ENCODE assay signal across 9 mouse cellular contexts in genomic region chr9:107278527-107279377, GRCm38 (mm10). TPM values are rescaled to one million over a fixed set of nuclear protein-coding genes. Genes with fewer than 3 reads are reported as not detected.
DNase-seq lines count a peak whose midpoint lies in the region; ATAC-seq and TF ChIP-seq lines count a peak whose summit lies in the region.
"Had no signal": no experiment of that assay in that cellular context is flagged by ENCODE, and none has a peak within 500 bp of the region (broad histone marks: within the 10 kb centered on the region; RNA-seq: fewer than 3 reads in every experiment).

No protein-coding gene starts in this region.

- intact Hi-C loops in heart, postnatal 25 days (cut with DNase I), result loop anchor here (5.0 kb wide), 1 partner anchor 111 kb away; no protein-coding TSS in a partner anchor
- intact Hi-C loops in heart, postnatal 36 days (cut with DNase I), result loop anchor here (5.0 kb wide), 1 partner anchor 111 kb away; no protein-coding TSS in a partner anchor

- H3K4me2 ChIP-seq in liver, embryonic 16.5 days (ENCODE audit: low read depth, low read length), result peak overlapping the region; percentile 54; the same call in 1 of the 2 replicates
- peak overlapping the region; percentile 36; the same call in 1 of the 2 replicates for H3K4me2 ChIP-seq in stomach, embryonic 16.5 days (ENCODE audit: low read depth, low read length)

- no peak for ATAC-seq in liver, embryonic 16.5 days (ENCODE audit: low read depth)
- peak; percentile 65 for ATAC-seq in stomach, embryonic 16.5 days (ENCODE audit: insufficient read depth, low FRiP score)

- peaks cover 82% of the 10 kb centered on the region for H3K4me1 ChIP-seq in E14TG2a.4 (replicated peaks; ENCODE audit: low read depth, low read length)
- peaks cover 11% of the 10 kb centered on the region; the same call in 1 of the 2 replicates for H3K4me1 ChIP-seq in liver, embryonic 16.5 days (ENCODE audit: control insufficient read depth, low read depth, low read length)
- H3K4me1 ChIP-seq in stomach, embryonic 16.5 days (ENCODE audit: control insufficient read depth, insufficient read depth, low read length), result peaks cover 25% of the 10 kb centered on the region

- H3K9ac ChIP-seq in liver, embryonic 16.5 days (ENCODE audit: low read depth, low read length), result no peak overlapping the region
- no peak overlapping the region for H3K9ac ChIP-seq in stomach, embryonic 16.5 days (ENCODE audit: low read length)

- no peak for TF ChIP-seq CTCF in E14TG2a.4 (conservative IDR thresholded peaks at IDR 0.05; ENCODE audit: low read length)

- H3K9me3 ChIP-seq in E14TG2a.4 (ENCODE audit: low read length), result no peaks in the 10 kb centered on the region
- H3K9me3 ChIP-seq in liver, embryonic 16.5 days (replicated peaks; ENCODE audit: control insufficient read depth, low read length), result no peaks in the 10 kb centered on the region
- no peaks in the 10 kb centered on the region for H3K9me3 ChIP-seq in stomach, embryonic 16.5 days (replicated peaks; ENCODE audit: control insufficient read depth, low read length)

- no peak overlapping the region for H3K27ac ChIP-seq in liver, embryonic 16.5 days (ENCODE audit: low read length)
- peak overlapping the region; percentile 94 for H3K27ac ChIP-seq in stomach, embryonic 16.5 days (ENCODE audit: low read length)

- H3K4me3 ChIP-seq in E14TG2a.4 (replicated peaks; ENCODE audit: low read length), result peak overlapping the region; percentile 63
- no peak overlapping the region for H3K4me3 ChIP-seq in liver, embryonic 16.5 days (ENCODE audit: low read depth, low read length)
- no peak overlapping the region for H3K4me3 ChIP-seq in stomach, embryonic 16.5 days (replicated peaks; ENCODE audit: low read length)

- no peaks in the 10 kb centered on the region for H3K27me3 ChIP-seq in E14TG2a.4 (ENCODE audit: insufficient read depth, low read length)
- H3K27me3 ChIP-seq in liver, embryonic 16.5 days (ENCODE audit: control insufficient read depth, insufficient read depth, low read depth, low read length), result no peaks in the 10 kb centered on the region
- no peaks in the 10 kb centered on the region for H3K27me3 ChIP-seq in stomach, embryonic 16.5 days (ENCODE audit: control insufficient read depth, insufficient read depth, low read length)

- peaks cover 35% of the 10 kb centered on the region for H3K36me3 ChIP-seq in E14TG2a.4 (ENCODE audit: insufficient read depth, low read length)
- no peaks in the 10 kb centered on the region for H3K36me3 ChIP-seq in liver, embryonic 16.5 days (ENCODE audit: control insufficient read depth, insufficient read depth)
- H3K36me3 ChIP-seq in stomach, embryonic 16.5 days (ENCODE audit: control insufficient read depth, insufficient read depth, low read length), result no peaks in the 10 kb centered on the region

- peak; percentile 65 to 68 for DNase-seq in heart, adult 9 months (ENCODE audit: low spot score in 2 of 2)
- DNase-seq in heart, postnatal 25 days (ENCODE audit: low spot score), result no peak
- peak; percentile 74 for DNase-seq in cerebellum, adult 11 months
- peak; percentile 38 to 56 for DNase-seq in heart, postnatal 36 days
- DNase-seq in ovary, postnatal 36 days (ENCODE audit: low spot score), result no peak

- 48% methylated on average over 8 of the region's 8 CpGs for WGBS in liver, embryonic 16.5 days (ENCODE audit: insufficient replicate concordance)
- 48% methylated on average over 8 of the region's 8 CpGs for WGBS in stomach, embryonic 16.5 days

RNA-seq across cellular contexts. Expression of gene Mapkapk3, which starts 10.9 kb away (rescaled TPM):
- total RNA-seq in heart, postnatal 25 days (2021), result 10 to 100 TPM; 28.3 to 30.9 TPM
- total RNA-seq in heart, postnatal 36 days (2021), result 10 to 100 TPM; 27.0 to 33.6 TPM
- 8.4 and 9.9 TPM in 2 replicates for polyA plus RNA-seq in liver, embryonic 16.5 days (2015; fragmentation: Nextera tagmentation; extraction: Ambion mirVana)
- polyA plus RNA-seq in stomach, embryonic 16.5 days (2015; fragmentation: Nextera tagmentation; extraction: Ambion mirVana), result 41.2 and 46.4 TPM in 2 replicates

RNA-seq across cellular contexts. Expression of gene Cish, which starts 17.1 kb away (rescaled TPM):
- 100 to 1,000 TPM; 122 to 198 TPM for total RNA-seq in heart, postnatal 25 days (2021)
- total RNA-seq in heart, postnatal 36 days (2021), result 100 to 1,000 TPM; 145 to 149 TPM
- 10.0 and 10.7 TPM in 2 replicates for polyA plus RNA-seq in liver, embryonic 16.5 days (2015; fragmentation: Nextera tagmentation; extraction: Ambion mirVana)
- polyA plus RNA-seq in stomach, embryonic 16.5 days (2015; fragmentation: Nextera tagmentation; extraction: Ambion mirVana), result 13.2 and 16.5 TPM in 2 replicates

RNA-seq across cellular contexts. Expression of gene Dock3, which starts 47.0 kb away (rescaled TPM):
- total RNA-seq in heart, postnatal 25 days (2021), result 1 to 10 TPM; 2.7 to 3.5 TPM
- total RNA-seq in heart, postnatal 36 days (2021), result 1 to 10 TPM; 3.9 to 5.3 TPM
- 0.02 and 0.04 TPM in 2 replicates for polyA plus RNA-seq in liver, embryonic 16.5 days (2015; fragmentation: Nextera tagmentation; extraction: Ambion mirVana)
- polyA plus RNA-seq in stomach, embryonic 16.5 days (2015; fragmentation: Nextera tagmentation; extraction: Ambion mirVana), result 0.30 and 0.45 TPM in 2 replicates
- total RNA-seq: liver, adult 2 months had no signal
- polyA plus RNA-seq: liver, adult 2 months had no signal

RNA-seq across cellular contexts. Expression of gene Hemk1, which starts 59.4 kb away (rescaled TPM):
- 10 to 100 TPM; 23.0 to 26.9 TPM for total RNA-seq in heart, postnatal 25 days (2021)
- total RNA-seq in heart, postnatal 36 days (2021), result 10 to 100 TPM; 22.3 to 22.6 TPM
- 2.9 TPM in 2 replicates for polyA plus RNA-seq in liver, embryonic 16.5 days (2015; fragmentation: Nextera tagmentation; extraction: Ambion mirVana)
- 11.3 and 11.8 TPM in 2 replicates for polyA plus RNA-seq in stomach, embryonic 16.5 days (2015; fragmentation: Nextera tagmentation; extraction: Ambion mirVana)

Comparison
In these comparisons a context has a peak if more than half of its experiments do, and no peak if none do; other contexts are left out.
1. DNase-seq: peak in heart, adult 9 months (2 of 2), cerebellum, adult 11 months (single experiment) and heart, postnatal 36 days (2 of 2); none in heart, postnatal 25 days (single experiment) and ovary, postnatal 36 days (single experiment).